Mouse (Mus musculus): ENCODE results near the gene Gm11213.

DNA sequence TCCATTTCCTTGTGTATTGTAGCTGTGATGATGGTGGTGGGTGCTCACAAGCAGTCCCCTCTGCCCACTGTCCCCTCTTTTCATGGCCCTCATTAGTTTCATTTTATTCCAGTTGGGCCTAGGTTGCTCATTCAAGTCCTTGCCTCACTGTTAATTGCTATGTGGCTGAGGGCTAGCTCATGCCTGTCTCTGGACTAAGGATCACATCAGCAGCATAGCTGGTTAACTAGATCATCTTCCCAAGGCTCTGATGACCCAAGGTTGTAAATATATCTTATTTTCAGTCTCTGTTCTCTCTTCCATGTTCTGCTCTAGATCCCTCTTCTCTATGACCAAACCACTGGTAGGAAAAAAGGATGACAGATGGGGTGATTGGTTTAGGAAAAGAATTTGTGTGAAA lies 3.8 kb downstream of the Gm11213 start:
- TF ChIP-seq EP300 (IDR thresholded peaks at IDR 0.05; ENCODE audit: insufficient read depth, low read depth, low read length) (no peak), CTCF (IDR thresholded peaks at IDR 0.05; ENCODE audit: low read depth, low read length) (no peak)

Data from ES-Bruce4 (cell line).